In the genomic region with DNA sequence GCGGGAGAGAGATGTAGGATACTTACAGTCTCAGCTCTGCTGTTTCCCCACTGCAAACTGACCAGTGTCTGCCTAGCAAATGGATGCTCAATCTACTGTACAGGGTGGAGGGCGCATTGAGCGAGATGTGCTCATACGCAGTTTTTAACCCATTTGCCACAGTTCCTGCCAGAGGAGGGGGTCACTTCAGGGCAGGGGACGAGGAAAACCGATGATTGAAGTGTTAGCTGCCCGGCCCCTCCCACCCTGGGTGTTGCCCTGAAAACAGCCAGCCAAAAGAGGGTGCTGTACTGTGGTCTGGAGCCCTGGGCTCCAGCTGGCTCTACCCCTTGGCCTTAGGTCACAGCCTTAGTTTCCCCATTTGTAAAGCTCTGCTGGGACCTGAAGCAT, we compare ENCODE assay signal across 9 mouse cellular contexts. TPM values are rescaled to one million over a fixed set of nuclear protein-coding genes. Genes with fewer than 3 reads are reported as not detected.
DNase-seq lines count a peak whose midpoint lies in the region; ATAC-seq and TF ChIP-seq lines count a peak whose summit lies in the region.
"Had no signal": no experiment of that assay in that cellular context is flagged by ENCODE, and none has a peak within 500 bp of the region (broad histone marks: within the 10 kb centered on the region; RNA-seq: fewer than 3 reads in every experiment).

No protein-coding gene starts in this region.

- peaks cover 66% of the 10 kb centered on the region for H3K79me2 ChIP-seq in macrophage (ENCODE audit: inconsistent target)

- TF ChIP-seq CTCF in bone marrow, adult 2 months (IDR thresholded peaks at IDR 0.05; ENCODE audit: control insufficient read depth, insufficient read depth, low read length): no peak

- H3K27ac ChIP-seq in heart, embryonic 10.5 days: peak overlapping the region; percentile 99
- peak overlapping the region; percentile 46 for H3K27ac ChIP-seq in bone marrow, adult 2 months (ENCODE audit: control insufficient read depth, insufficient read depth, low read depth, low read length, poor library complexity)
- peak overlapping the region; percentile 52; the same call in 1 of the 2 replicates for H3K27ac ChIP-seq in hindbrain, embryonic 15.5 days (replicated peaks)
- peak overlapping the region; percentile 90 for H3K27ac ChIP-seq in macrophage

- H3K4me3 ChIP-seq in heart, embryonic 10.5 days: peak overlapping the region; percentile 92
- peak overlapping the region; percentile 2 for H3K4me3 ChIP-seq in bone marrow, adult 2 months (replicated peaks; ENCODE audit: control insufficient read depth, low read depth, low read length)
- H3K4me3 ChIP-seq in hindbrain, embryonic 15.5 days: no peak overlapping the region
- H3K4me3 ChIP-seq in macrophage (ENCODE audit: inconsistent target): peak overlapping the region; percentile 69

- H3K4me2 ChIP-seq in hindbrain, embryonic 15.5 days: peak overlapping the region; percentile 93

- 19% methylated on average over 7 of the region's 7 CpGs for WGBS in heart, embryonic 10.5 days
- WGBS in bone marrow, adult 2 months: 3% methylated on average over 7 of the region's 7 CpGs
- 21% methylated on average over 7 of the region's 7 CpGs for WGBS in hindbrain, embryonic 15.5 days
- WGBS in macrophage (ENCODE audit: missing documents): 0% methylated on average over 7 of the region's 7 CpGs

- no peak for DNase-seq in heart, embryonic 10.5 days (ENCODE audit: low spot score)
- no peak for DNase-seq in heart, adult 8-10 months (ENCODE audit: low spot score)
- DNase-seq in frontal cortex, postnatal 25 days (ENCODE audit: low spot score in 2 of 2): no peak
- no peak for DNase-seq in frontal cortex, adult 2 months (ENCODE audit: extremely low spot score in 1 of 2, low spot score in 1 of 2)
- DNase-seq in spleen, postnatal 4 days (ENCODE audit: low spot score in 2 of 2): no peak

- H3K9ac ChIP-seq in hindbrain, embryonic 15.5 days: no peak overlapping the region

- ATAC-seq in hindbrain, embryonic 15.5 days (ENCODE audit: low FRiP score, low read depth): no peak

- H3K36me3 ChIP-seq in heart, embryonic 10.5 days: peaks cover 10% of the 10 kb centered on the region
- peaks cover 9% of the 10 kb centered on the region for H3K36me3 ChIP-seq in hindbrain, embryonic 15.5 days
- peaks cover 5% of the 10 kb centered on the region; the same call in 1 of the 2 replicates for H3K36me3 ChIP-seq in macrophage (ENCODE audit: inconsistent target)

- H3K4me1 ChIP-seq in heart, embryonic 10.5 days: peaks cover 64% of the 10 kb centered on the region
- H3K4me1 ChIP-seq in bone marrow, adult 2 months (ENCODE audit: control insufficient read depth, insufficient read depth, low read length): peaks cover 9% of the 10 kb centered on the region
- peaks cover 44% of the 10 kb centered on the region for H3K4me1 ChIP-seq in hindbrain, embryonic 15.5 days (replicated peaks)

- no peaks in the 10 kb centered on the region for H3K9me3 ChIP-seq in heart, embryonic 10.5 days
- no peaks in the 10 kb centered on the region for H3K9me3 ChIP-seq in hindbrain, embryonic 15.5 days

- no peaks in the 10 kb centered on the region for H3K27me3 ChIP-seq in heart, embryonic 10.5 days (ENCODE audit: insufficient read depth, poor library complexity, severe bottlenecking)
- H3K27me3 ChIP-seq in hindbrain, embryonic 15.5 days: peaks cover 7% of the 10 kb centered on the region

- no peak for TF ChIP-seq POLR2A in bone marrow, adult 2 months (IDR thresholded peaks at IDR 0.05; ENCODE audit: borderline replicate concordance, control insufficient read depth, low read depth, low read length)

RNA-seq across cellular contexts. Expression of a gene that starts 1.9 kb away (rescaled TPM):
- 69.0 and 70.8 TPM in 2 replicates for polyA plus RNA-seq in heart, embryonic 10.5 days (2016; fragmentation: Nextera tagmentation; extraction: Ambion mirVana)
- 10 to 100 TPM; 25.8 to 45.3 (median 42.8) TPM for total RNA-seq in heart, adult 8-10 months (2022)
- 13.2 and 16.4 TPM in 2 replicates for polyA plus RNA-seq in bone marrow, adult 2 months (2011; ENCODE audit: insufficient read depth, insufficient read length, low replicate concordance, missing spikeins)
- 63.2 and 66.7 TPM in 2 replicates for polyA plus RNA-seq in hindbrain, embryonic 15.5 days (2015; fragmentation: Nextera tagmentation; extraction: Ambion mirVana)
- total RNA-seq in macrophage (2018; cell fraction: chromatin; rRNA removed): 10 to 100 TPM in 22 of 26 experiments, 1 to 10 TPM in 4; 5.5 to 64.4 (median 18.6) TPM
- total RNA-seq in macrophage (2018; cell fraction: cytosol; rRNA removed): 100 to 1,000 TPM in 13 of 26 experiments, 10 to 100 TPM in 13; 59.2 to 144 (median 95.9) TPM
- 10 to 100 TPM; 20.5 to 94.6 (median 59.4) TPM for total RNA-seq in macrophage (2018; cell fraction: nucleus; rRNA removed)
- 48.8 to 142 TPM (median 129 TPM) in 3 replicates for polyA plus RNA-seq in macrophage (2018)
- 38.7 and 40.9 TPM in 2 replicates for polyA plus RNA-seq in frontal cortex, adult 2 months (2012; rRNA removed)
- total RNA-seq: neutrophil, adult 5-6 weeks had no signal

RNA-seq across cellular contexts. Expression of a gene that starts 2.0 kb away (rescaled TPM):
- polyA plus RNA-seq in heart, embryonic 10.5 days (2016; fragmentation: Nextera tagmentation; extraction: Ambion mirVana): 73.2 and 74.5 TPM in 2 replicates
- 10 to 100 TPM; 75.5 to 93.4 (median 84.3) TPM for total RNA-seq in heart, adult 8-10 months (2022)
- polyA plus RNA-seq in bone marrow, adult 2 months (2011; ENCODE audit: insufficient read depth, insufficient read length, low replicate concordance, missing spikeins): 5.0 and 7.9 TPM in 2 replicates
- polyA plus RNA-seq in hindbrain, embryonic 15.5 days (2015; fragmentation: Nextera tagmentation; extraction: Ambion mirVana): 85.9 and 86.2 TPM in 2 replicates
- total RNA-seq in macrophage (2018; cell fraction: chromatin; rRNA removed): 1 to 10 TPM in 20 of 26 experiments, under 1 TPM in 5, not detected in 1; 0.66 to 4.8 (median 1.9) TPM
- total RNA-seq in macrophage (2018; cell fraction: cytosol; rRNA removed): 10 to 100 TPM; 12.7 to 21.0 (median 16.7) TPM
- 10 to 100 TPM in 1 of 26 experiments, 1 to 10 TPM in 25; 2.0 to 10.8 (median 4.9) TPM for total RNA-seq in macrophage (2018; cell fraction: nucleus; rRNA removed)
- 8.3 to 22.8 TPM (median 12.8 TPM) in 3 replicates for polyA plus RNA-seq in macrophage (2018)
- 41.5 and 47.6 TPM in 2 replicates for polyA plus RNA-seq in frontal cortex, adult 2 months (2012; rRNA removed)

RNA-seq across cellular contexts. Expression of a gene that starts 9.8 kb away (rescaled TPM):
- polyA plus RNA-seq in heart, embryonic 10.5 days (2016; fragmentation: Nextera tagmentation; extraction: Ambion mirVana): 23.1 and 38.2 TPM in 2 replicates
- 100 to 1,000 TPM; 331 to 351 (median 345) TPM for total RNA-seq in heart, adult 8-10 months (2022)
- 22.5 and 34.2 TPM in 2 replicates for polyA plus RNA-seq in bone marrow, adult 2 months (2011; ENCODE audit: insufficient read depth, insufficient read length, low replicate concordance, missing spikeins)
- 20.6 and 20.7 TPM in 2 replicates for polyA plus RNA-seq in hindbrain, embryonic 15.5 days (2015; fragmentation: Nextera tagmentation; extraction: Ambion mirVana)
- 10 to 100 TPM in 24 of 26 experiments, 1 to 10 TPM in 2; 5.1 to 58.6 (median 27.5) TPM for total RNA-seq in macrophage (2018; cell fraction: chromatin; rRNA removed)
- total RNA-seq in macrophage (2018; cell fraction: cytosol; rRNA removed): 10 to 100 TPM; 32.3 to 71.3 (median 44.7) TPM
- total RNA-seq in macrophage (2018; cell fraction: nucleus; rRNA removed): 10 to 100 TPM; 22.8 to 70.2 (median 40.4) TPM
- 58.4 to 83.6 TPM (median 60.3 TPM) in 3 replicates for polyA plus RNA-seq in macrophage (2018)
- 61.0 and 61.7 TPM in 2 replicates for polyA plus RNA-seq in frontal cortex, adult 2 months (2012; rRNA removed)

RNA-seq across cellular contexts. Expression of a gene that starts 16.1 kb away (rescaled TPM):
- polyA plus RNA-seq in heart, embryonic 10.5 days (2016; fragmentation: Nextera tagmentation; extraction: Ambion mirVana): 14.0 and 14.6 TPM in 2 replicates
- total RNA-seq in heart, adult 8-10 months (2022): 10 to 100 TPM; 17.7 to 24.2 (median 19.1) TPM
- polyA plus RNA-seq in bone marrow, adult 2 months (2011; ENCODE audit: insufficient read depth, insufficient read length, low replicate concordance, missing spikeins): 12.4 and 20.7 TPM in 2 replicates
- polyA plus RNA-seq in hindbrain, embryonic 15.5 days (2015; fragmentation: Nextera tagmentation; extraction: Ambion mirVana): 7.1 and 9.5 TPM in 2 replicates
- 100 to 1,000 TPM in 3 of 26 experiments, 10 to 100 TPM in 16, 1 to 10 TPM in 7; 3.3 to 175 (median 28.4) TPM for total RNA-seq in macrophage (2018; cell fraction: chromatin; rRNA removed)
- total RNA-seq in macrophage (2018; cell fraction: cytosol; rRNA removed): 10 to 100 TPM in 14 of 26 experiments, 1 to 10 TPM in 12; 2.7 to 27.1 (median 10.4) TPM
- total RNA-seq in macrophage (2018; cell fraction: nucleus; rRNA removed): 10 to 100 TPM in 17 of 26 experiments, 1 to 10 TPM in 9; 3.5 to 65.9 (median 13.5) TPM
- polyA plus RNA-seq in macrophage (2018): 15.7 to 22.0 TPM (median 19.0 TPM) in 3 replicates
- 5.1 and 8.7 TPM in 2 replicates for polyA plus RNA-seq in frontal cortex, adult 2 months (2012; rRNA removed)

RNA-seq across cellular contexts. Expression of a gene that starts 22.0 kb away (rescaled TPM):
- 28.3 and 38.9 TPM in 2 replicates for polyA plus RNA-seq in heart, embryonic 10.5 days (2016; fragmentation: Nextera tagmentation; extraction: Ambion mirVana)
- 100 to 1,000 TPM; 419 to 549 (median 431) TPM for total RNA-seq in heart, adult 8-10 months (2022)
- 14.4 and 21.3 TPM in 2 replicates for polyA plus RNA-seq in bone marrow, adult 2 months (2011; ENCODE audit: insufficient read depth, insufficient read length, low replicate concordance, missing spikeins)
- 19.7 and 19.8 TPM in 2 replicates for polyA plus RNA-seq in hindbrain, embryonic 15.5 days (2015; fragmentation: Nextera tagmentation; extraction: Ambion mirVana)
- 10 to 100 TPM in 22 of 26 experiments, 1 to 10 TPM in 4; 7.5 to 38.7 (median 16.8) TPM for total RNA-seq in macrophage (2018; cell fraction: chromatin; rRNA removed)
- 10 to 100 TPM; 37.7 to 80.6 (median 52.0) TPM for total RNA-seq in macrophage (2018; cell fraction: cytosol; rRNA removed)
- total RNA-seq in macrophage (2018; cell fraction: nucleus; rRNA removed): 10 to 100 TPM; 15.5 to 44.6 (median 23.4) TPM
- polyA plus RNA-seq in macrophage (2018): 36.1 to 135 TPM (median 74.0 TPM) in 3 replicates
- polyA plus RNA-seq in frontal cortex, adult 2 months (2012; rRNA removed): 27.5 and 29.8 TPM in 2 replicates

Comparison
In these comparisons a context has a peak if more than half of its experiments do, and no peak if none do; other contexts are left out.
1. H3K27ac ChIP-seq: peak in every context shown above with its lines; median percentile 99 in heart, embryonic 10.5 days; 90 in macrophage; 52 in hindbrain, embryonic 15.5 days; 46 in bone marrow, adult 2 months.